Mouse (Mus musculus): ENCODE measurements around the gene Foxi2.

DNA sequence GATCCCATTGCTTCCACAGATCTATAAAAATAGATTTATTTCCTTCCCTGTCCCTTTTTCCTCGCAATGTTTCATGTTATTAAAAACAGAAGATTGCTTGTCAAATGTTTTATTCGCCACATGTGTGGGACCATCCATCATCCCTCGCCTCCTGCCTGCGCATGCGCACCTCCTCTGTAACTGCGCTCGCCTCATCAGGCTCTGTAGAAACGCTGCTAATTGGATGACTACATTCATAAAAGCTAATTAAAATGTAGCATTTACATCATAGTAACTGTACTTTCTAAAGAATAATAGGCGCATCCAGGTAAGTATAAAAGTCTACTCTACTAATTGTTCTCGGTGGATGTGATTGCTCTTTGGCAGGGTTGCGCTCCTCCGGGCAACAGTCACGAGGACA lies 34.1 kb upstream of the Foxi2 start:
- TF ChIP-seq CTCF (IDR thresholded peaks at IDR 0.05; ENCODE audit: low read depth): no peak
- no peak for TF ChIP-seq EP300 (optimal IDR thresholded peaks at IDR 0.05)

All from stomach, postnatal 0 days (tissue).